Mouse (Mus musculus) B cell, adult 2 months (primary cell): ENCODE results near the gene Ptgir.

Source experiments
- DNase-seq, 2 experiments: peaks; one replicate each; pipeline ENCODE4 v3.0.0; 2022

The Ptgir gene

GRCm38 (mm10) chr7:16892352-16892730 lies 13.9 kb upstream of the Ptgir start:
- no peak for DNase-seq

GRCm38 (mm10) chr7:16893612-16894011 lies 12.7 kb upstream of the Ptgir start:
- DNase-seq: no peak

- DNase-seq: no peak
Observed at GRCm38 (mm10) chr7:16894279-16894678, 12.0 kb upstream of the Ptgir start.

GRCm38 (mm10) chr7:16895000-16895399 lies 11.3 kb upstream of the Ptgir start:
- peak; percentile 69 to 73 for DNase-seq

GRCm38 (mm10) chr7:16895511-16895910 lies 10.8 kb upstream of the Ptgir start:
- DNase-seq: no peak

GRCm38 (mm10) chr7:16900526-16900925 lies 5.8 kb upstream of the Ptgir start:
- DNase-seq: no peak

GRCm38 (mm10) chr7:16903439-16903955 lies 2.8 kb upstream of the Ptgir start:
- DNase-seq: no peak

- DNase-seq: no peak
Observed at GRCm38 (mm10) chr7:16904120-16904675, 2.1 kb upstream of the Ptgir start.

- no peak for DNase-seq
Observed at GRCm38 (mm10) chr7:16905491-16906021, 734 bp upstream of the Ptgir start.

GRCm38 (mm10) chr7:16906889-16907559 lies 734 bp downstream of the Ptgir start:
- no peak for DNase-seq

GRCm38 (mm10) chr7:16907842-16908241 lies 1.6 kb downstream of the Ptgir start:
- no peak for DNase-seq

- no peak for DNase-seq
Observed at GRCm38 (mm10) chr7:16908367-16908766, 2.1 kb downstream of the Ptgir start.

GRCm38 (mm10) chr7:16908859-16909258 lies 2.6 kb downstream of the Ptgir start:
- DNase-seq: no peak

GRCm38 (mm10) chr7:16909909-16910308 lies 3.6 kb downstream of the Ptgir start:
- DNase-seq: no peak

- DNase-seq: no peak
Observed at GRCm38 (mm10) chr7:16911904-16912303, 5.6 kb downstream of the Ptgir start.

- no peak for DNase-seq
Observed at GRCm38 (mm10) chr7:16912360-16912759, 6.1 kb downstream of the Ptgir start.

- peak; percentile 82 to 83 for DNase-seq
Observed at GRCm38 (mm10) chr7:16913806-16914452, 7.6 kb downstream of the Ptgir start.

- no peak for DNase-seq
Observed at GRCm38 (mm10) chr7:16914453-16915343, 8.4 kb downstream of the Ptgir start.

GRCm38 (mm10) chr7:16915461-16916340 lies 9.4 kb downstream of the Ptgir start:
- no peak for DNase-seq

GRCm38 (mm10) chr7:16916342-16917265 lies 10.3 kb downstream of the Ptgir start:
- DNase-seq: no peak

- DNase-seq: no peak
Observed at GRCm38 (mm10) chr7:16917447-16917846, 11.2 kb downstream of the Ptgir start.
